Comparison of ENCODE assay signal across 11 mouse cellular contexts in genomic region chr9:72183925-72184324, GRCm38 (mm10).
DNase-seq lines count a peak whose midpoint lies in the region; ATAC-seq lines count a peak whose summit lies in the region.
"Had no signal": no experiment of that assay in that cellular context is flagged by ENCODE, and none has a peak within 500 bp of the region (broad histone marks: within the 10 kb centered on the region; RNA-seq: fewer than 3 reads in every experiment).

No protein-coding gene starts in this region.

- no peak overlapping the region for H3K27ac ChIP-seq in forebrain, embryonic 14.5 days (ENCODE audit: low read depth, low read length)
- H3K27ac ChIP-seq in forebrain, embryonic 10.5 days = no peak overlapping the region
- H3K27ac ChIP-seq in neural tube, embryonic 15.5 days (replicated peaks) = no peak overlapping the region
- H3K27ac ChIP-seq: kidney, postnatal 0 days; liver, embryonic 12.5 days had no signal

- no peaks in the 10 kb centered on the region for H3K9me3 ChIP-seq in forebrain, embryonic 14.5 days (replicated peaks; ENCODE audit: control insufficient read depth, low read length)
- no peaks in the 10 kb centered on the region for H3K9me3 ChIP-seq in forebrain, embryonic 10.5 days
- H3K9me3 ChIP-seq in neural tube, embryonic 15.5 days (replicated peaks) = no peaks in the 10 kb centered on the region
- H3K9me3 ChIP-seq: liver, embryonic 12.5 days had no signal

- no peaks in the 10 kb centered on the region; the same call in 1 of the 2 replicates for H3K4me1 ChIP-seq in forebrain, embryonic 14.5 days (ENCODE audit: control insufficient read depth, insufficient read depth, low read length)
- peaks cover 19% of the 10 kb centered on the region for H3K4me1 ChIP-seq in forebrain, embryonic 10.5 days
- H3K4me1 ChIP-seq in neural tube, embryonic 15.5 days = no peaks in the 10 kb centered on the region
- H3K4me1 ChIP-seq: liver, embryonic 12.5 days had no signal

- no peak overlapping the region for H3K9ac ChIP-seq in forebrain, embryonic 14.5 days (ENCODE audit: low read length)
- no peak overlapping the region for H3K9ac ChIP-seq in neural tube, embryonic 15.5 days (replicated peaks)
- H3K9ac ChIP-seq: liver, embryonic 12.5 days had no signal

- no peaks in the 10 kb centered on the region for H3K27me3 ChIP-seq in forebrain, embryonic 14.5 days (replicated peaks; ENCODE audit: control insufficient read depth, insufficient read depth, low read length)
- H3K27me3 ChIP-seq in forebrain, embryonic 10.5 days (ENCODE audit: poor library complexity, severe bottlenecking) = 0 out of 2 replicates have a peak, but pooled peaks cover 3% of the 10 kb centered on the region
- H3K27me3 ChIP-seq in neural tube, embryonic 15.5 days (replicated peaks) = no peaks in the 10 kb centered on the region
- H3K27me3 ChIP-seq: liver, embryonic 12.5 days had no signal

- no peaks in the 10 kb centered on the region for H3K36me3 ChIP-seq in forebrain, embryonic 14.5 days (ENCODE audit: control insufficient read depth, insufficient read depth, low read length)
- H3K36me3 ChIP-seq in forebrain, embryonic 10.5 days (replicated peaks) = no peaks in the 10 kb centered on the region
- H3K36me3 ChIP-seq in neural tube, embryonic 15.5 days = no peaks in the 10 kb centered on the region
- H3K36me3 ChIP-seq: liver, embryonic 12.5 days had no signal

- ATAC-seq in forebrain, embryonic 14.5 days = no peak
- no peak for ATAC-seq in neural tube, embryonic 15.5 days (ENCODE audit: low FRiP score)
- ATAC-seq: liver, embryonic 12.5 days had no signal

- DNase-seq in forebrain, embryonic 14.5 days (ENCODE audit: low spot score) = peak; percentile 59
- no peak for DNase-seq in forebrain, embryonic 10.5 days (ENCODE audit: extremely low spot score, low spot score)
- DNase-seq in right cerebral cortex, adult 18-20 months = peak; percentile 39
- DNase-seq in right cerebral cortex, adult 2 months (ENCODE audit: low spot score in 2 of 2) = no peak
- DNase-seq in gastrocnemius, postnatal 10 days = peak; percentile 51
- DNase-seq in testis, postnatal 10 days (ENCODE audit: low spot score) = peak; percentile 51
- no peak for DNase-seq in kidney, adult 18-20 months
- DNase-seq: thymus, postnatal 25 days had no signal

- WGBS in forebrain, embryonic 14.5 days = 71% methylated on average over 10 of the region's 10 CpGs
- WGBS in forebrain, embryonic 10.5 days = 91% methylated on average over 10 of the region's 10 CpGs
- WGBS in neural tube, embryonic 15.5 days = 88% methylated on average over 10 of the region's 10 CpGs

- H3K4me2 ChIP-seq in forebrain, embryonic 14.5 days (ENCODE audit: low read length) = no peak overlapping the region
- no peak overlapping the region for H3K4me2 ChIP-seq in neural tube, embryonic 15.5 days
- H3K4me2 ChIP-seq: liver, embryonic 12.5 days had no signal

- H3K4me3 ChIP-seq in forebrain, embryonic 14.5 days (ENCODE audit: low read depth, low read length) = no peak overlapping the region
- H3K4me3 ChIP-seq in forebrain, embryonic 10.5 days = no peak overlapping the region
- no peak overlapping the region for H3K4me3 ChIP-seq in neural tube, embryonic 15.5 days (replicated peaks)
- H3K4me3 ChIP-seq: liver, embryonic 12.5 days had no signal

Comparison
In these comparisons a context has a peak if more than half of its experiments do, and no peak if none do; other contexts are left out.
1. DNase-seq: peak in forebrain, embryonic 14.5 days (single experiment), right cerebral cortex, adult 18-20 months (single experiment), gastrocnemius, postnatal 10 days (single experiment) and testis, postnatal 10 days (single experiment); none in forebrain, embryonic 10.5 days (single experiment), right cerebral cortex, adult 2 months (0 of 2) and kidney, adult 18-20 months (single experiment).